Mouse (Mus musculus): Measurements from ENCODE around the gene Milr1. TPM values are rescaled to one million over a fixed set of nuclear protein-coding genes. Genes with fewer than 3 reads are reported as not detected.

Gene Milr1
- polyA plus RNA-seq (2015; fragmentation: Nextera tagmentation; extraction: Ambion mirVana): 0.46 and 3.5 TPM in 2 replicates

DNA sequence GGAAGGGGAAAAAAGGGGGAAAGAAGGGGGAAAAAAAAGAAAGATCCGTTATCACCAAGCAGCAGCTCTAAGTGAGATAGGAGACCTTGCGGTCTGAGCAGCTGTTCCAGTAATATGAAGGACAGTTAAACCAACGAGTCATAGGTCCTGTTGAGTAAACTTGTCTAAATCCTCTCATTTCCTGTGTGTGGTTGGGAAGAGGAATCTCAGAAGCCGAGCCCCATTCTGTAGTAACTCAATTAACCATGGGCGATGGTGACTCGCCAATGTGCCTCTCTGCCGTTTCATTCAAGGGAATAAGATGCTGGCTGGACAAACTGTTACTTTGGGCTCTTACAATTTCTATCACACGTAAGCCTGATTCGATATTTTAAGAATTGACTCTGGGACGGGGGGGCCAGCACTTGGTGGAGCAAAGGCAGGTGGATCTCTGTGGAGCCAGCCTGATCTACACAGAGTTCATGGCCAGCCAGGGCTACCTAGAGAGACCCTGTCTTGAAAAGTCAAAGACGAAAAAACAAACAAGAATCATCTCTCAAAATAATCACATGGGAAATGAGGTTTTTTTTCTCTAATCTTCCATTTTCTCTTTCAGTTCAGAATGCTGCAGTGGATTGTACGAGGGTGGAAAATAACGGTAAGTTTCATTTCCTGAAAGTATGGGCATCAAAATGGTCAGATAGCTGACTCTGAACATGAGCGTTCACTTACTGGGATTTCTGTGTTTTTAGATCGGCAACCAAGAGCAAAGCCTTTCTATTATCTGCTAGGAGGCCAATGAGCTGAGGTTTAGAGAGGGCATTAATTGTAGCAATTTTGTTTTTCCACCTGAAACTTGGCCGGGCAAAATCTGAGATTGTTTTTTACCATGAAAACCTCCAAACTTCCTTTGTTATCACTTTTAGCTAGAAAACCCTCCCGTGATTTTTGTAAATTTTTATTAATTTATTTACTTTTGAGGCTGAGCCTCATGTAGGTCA lies at the start of gene Milr1:
Milr1 (plus strand) TSS at position 188 of the 980 bp plus-strand sequence.
- H3K4me2 ChIP-seq: no peak within 1 kb of the TSS
- ATAC-seq (ENCODE audit: low FRiP score): no peak
- no peak within 1 kb of the TSS for H3K9ac ChIP-seq (replicated peaks)
- H3K9me3 ChIP-seq (replicated peaks): no peaks in the 10 kb centered on the region
- no peak within 1 kb of the TSS for H3K27ac ChIP-seq (replicated peaks)
- no peaks in the 10 kb centered on the region for H3K36me3 ChIP-seq
- 91% methylated on average over 17 of the region's 17 CpGs for WGBS
- no peaks in the 10 kb centered on the region for H3K4me1 ChIP-seq
- no peak within 1 kb of the TSS for H3K4me3 ChIP-seq (replicated peaks)
- no peaks in the 10 kb centered on the region for H3K27me3 ChIP-seq (replicated peaks)

DNA sequence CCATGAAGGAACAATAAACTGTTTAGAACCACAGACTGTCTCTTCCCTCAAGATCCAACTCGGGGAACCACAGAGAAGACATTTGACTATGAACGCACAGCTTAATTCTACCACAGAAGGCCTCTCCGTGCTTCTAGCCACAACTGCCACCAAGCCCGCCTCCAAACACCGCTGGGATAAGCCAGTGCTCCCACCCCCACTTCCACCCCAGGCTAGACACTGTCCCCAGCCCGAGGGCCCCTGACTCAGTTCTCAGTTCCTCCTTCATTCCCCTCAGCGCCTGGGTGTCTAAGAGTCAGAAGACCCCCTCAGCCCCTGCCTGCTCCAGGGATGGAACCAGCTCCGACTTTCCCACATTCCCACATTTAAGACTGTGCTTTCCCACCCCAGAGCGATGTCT lies 49.4 kb upstream of the Milr1 start:
- Histone ChIP-seq H3K27me3 (replicated peaks) (no peaks in the 10 kb centered on the region; the same call in 1 of the 2 replicates), H3K4me3 (replicated peaks) (no peak overlapping the region), H3K9ac (replicated peaks) (no peak overlapping the region), H3K27ac (replicated peaks) (no peak overlapping the region), H3K4me2 (no peak overlapping the region), H3K36me3 (no peaks in the 10 kb centered on the region), H3K9me3 (replicated peaks) (no peaks in the 10 kb centered on the region), H3K4me1 (no peaks in the 10 kb centered on the region)
- WGBS: 87% methylated on average over 9 of the region's 9 CpGs
- ATAC-seq (ENCODE audit: low FRiP score): no peak

DNA sequence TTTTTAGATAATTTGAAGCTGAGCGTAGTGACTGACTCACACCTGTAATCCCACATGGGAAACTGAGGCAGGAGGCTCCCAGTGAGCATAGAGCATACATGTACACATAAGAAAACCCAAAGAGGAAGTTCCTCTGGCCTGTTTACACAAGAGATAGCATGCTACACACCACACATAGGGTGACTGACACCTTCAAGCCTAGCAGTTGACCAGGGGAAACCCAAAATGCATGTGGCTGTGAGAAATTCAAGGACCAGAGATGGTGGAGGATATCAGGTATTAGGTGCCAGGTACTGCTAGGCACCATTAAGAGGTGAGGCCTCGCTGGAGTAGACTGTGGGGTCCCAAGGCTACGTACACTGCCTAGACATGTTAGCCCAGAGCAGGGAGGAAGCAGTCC lies 48.4 kb upstream of the Milr1 start:
- no peak overlapping the region for H3K9ac ChIP-seq (replicated peaks)
- H3K4me3 ChIP-seq (replicated peaks): no peak overlapping the region
- 85% methylated on average over 3 of the region's 3 CpGs for WGBS
- no peak overlapping the region for H3K4me2 ChIP-seq
- no peak for ATAC-seq (ENCODE audit: low FRiP score)
- no peaks in the 10 kb centered on the region; the same call in 1 of the 2 replicates for H3K27me3 ChIP-seq (replicated peaks)
- H3K27ac ChIP-seq (replicated peaks): no peak overlapping the region
- H3K4me1 ChIP-seq: no peaks in the 10 kb centered on the region
- no peaks in the 10 kb centered on the region for H3K9me3 ChIP-seq (replicated peaks)
- no peaks in the 10 kb centered on the region for H3K36me3 ChIP-seq

DNA sequence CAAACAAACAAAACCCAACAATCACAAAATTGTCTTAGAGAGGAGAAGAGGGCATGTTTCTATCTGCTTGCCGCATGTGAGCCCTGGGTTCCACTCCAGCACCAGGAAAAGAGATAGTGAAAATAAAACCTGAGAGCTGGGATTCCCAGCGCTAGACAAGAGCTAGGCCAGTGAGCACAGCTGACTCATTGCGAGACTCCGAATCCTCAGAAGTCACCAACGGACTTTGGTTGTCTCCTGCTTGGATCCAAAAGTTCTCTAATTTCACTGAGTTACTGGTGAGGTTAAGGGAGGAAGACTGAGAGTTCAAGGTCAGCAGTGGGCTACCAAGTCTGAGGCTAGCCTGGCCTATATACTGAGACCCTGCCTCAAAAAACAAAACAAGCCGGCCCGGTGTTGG lies 47.1 kb upstream of the Milr1 start:
- no peak overlapping the region for H3K9ac ChIP-seq (replicated peaks)
- H3K9me3 ChIP-seq (replicated peaks): no peaks in the 10 kb centered on the region
- H3K4me2 ChIP-seq: no peak overlapping the region
- H3K36me3 ChIP-seq: no peaks in the 10 kb centered on the region
- WGBS: 92% methylated on average over 7 of the region's 7 CpGs
- no peaks in the 10 kb centered on the region; the same call in 1 of the 2 replicates for H3K27me3 ChIP-seq (replicated peaks)
- H3K4me1 ChIP-seq: no peaks in the 10 kb centered on the region
- ATAC-seq (ENCODE audit: low FRiP score): no peak
- no peak overlapping the region for H3K4me3 ChIP-seq (replicated peaks)
- no peak overlapping the region for H3K27ac ChIP-seq (replicated peaks)

DNA sequence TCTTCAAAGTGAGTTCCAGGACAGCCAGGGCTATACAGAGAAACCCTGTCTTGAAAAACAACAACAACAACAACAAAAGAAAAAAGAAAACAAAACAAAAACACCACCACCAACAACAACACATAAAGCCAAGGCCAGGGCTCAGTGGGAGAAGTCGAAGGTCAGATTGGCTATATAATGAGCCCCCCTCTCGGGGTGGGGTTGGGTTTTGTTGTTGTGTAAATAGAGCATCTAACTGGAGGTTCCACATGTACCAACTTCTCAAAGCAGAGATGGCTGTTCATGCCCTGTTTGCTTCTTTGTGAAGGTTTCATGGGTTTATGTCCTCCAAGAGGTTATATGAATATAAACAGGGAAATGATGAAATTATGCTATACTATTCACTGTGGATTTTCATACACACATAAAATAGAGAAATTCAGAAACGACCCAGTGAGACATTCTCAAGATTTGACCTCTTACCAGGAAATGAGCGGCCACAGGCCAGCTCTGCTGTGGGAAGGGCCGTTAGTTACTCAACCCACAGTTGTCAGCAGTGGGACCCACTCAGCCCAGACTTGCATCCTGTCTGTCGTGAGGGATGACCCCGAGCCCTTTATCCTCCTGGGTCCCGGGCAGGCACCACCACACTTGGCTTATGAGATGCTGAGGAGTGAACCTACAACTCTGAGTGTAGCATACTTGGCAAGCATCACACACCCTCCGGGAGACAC lies 46.5 kb upstream of the Milr1 start:
- H3K9me3 ChIP-seq (replicated peaks): no peaks in the 10 kb centered on the region
- H3K36me3 ChIP-seq: no peaks in the 10 kb centered on the region
- no peak overlapping the region for H3K27ac ChIP-seq (replicated peaks)
- H3K4me1 ChIP-seq: peaks cover 3% of the 10 kb centered on the region
- no peak overlapping the region for H3K4me2 ChIP-seq
- WGBS: 75% methylated on average over 9 of the region's 9 CpGs
- H3K4me3 ChIP-seq (replicated peaks): no peak overlapping the region
- H3K9ac ChIP-seq (replicated peaks): no peak overlapping the region
- H3K27me3 ChIP-seq (replicated peaks): no peaks in the 10 kb centered on the region; the same call in 1 of the 2 replicates
- no peak for ATAC-seq (ENCODE audit: low FRiP score)

DNA sequence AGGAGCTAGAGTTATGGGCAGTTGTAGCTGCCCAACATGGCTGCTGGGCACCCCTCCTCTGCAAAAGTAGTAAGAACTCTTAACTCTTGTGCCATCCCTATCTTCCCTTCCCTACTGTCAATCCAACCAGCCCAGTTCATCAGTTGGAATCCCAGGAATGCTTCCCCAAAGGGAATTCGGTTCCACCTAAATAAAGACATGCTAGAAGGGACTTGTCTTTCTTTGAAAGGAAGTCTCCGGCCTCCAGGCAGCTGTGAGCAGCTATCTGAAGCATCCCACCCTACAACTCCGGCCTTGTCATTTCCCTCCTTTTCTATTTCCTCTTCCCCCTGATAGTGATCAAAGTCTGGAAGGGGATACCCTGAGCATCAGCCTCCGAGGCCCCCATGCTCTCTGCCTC lies 44.8 kb upstream of the Milr1 start:
- ATAC-seq (ENCODE audit: low FRiP score): no peak
- H3K27me3 ChIP-seq (replicated peaks): no peaks in the 10 kb centered on the region; the same call in 1 of the 2 replicates
- no peaks in the 10 kb centered on the region for H3K9me3 ChIP-seq (replicated peaks)

DNA sequence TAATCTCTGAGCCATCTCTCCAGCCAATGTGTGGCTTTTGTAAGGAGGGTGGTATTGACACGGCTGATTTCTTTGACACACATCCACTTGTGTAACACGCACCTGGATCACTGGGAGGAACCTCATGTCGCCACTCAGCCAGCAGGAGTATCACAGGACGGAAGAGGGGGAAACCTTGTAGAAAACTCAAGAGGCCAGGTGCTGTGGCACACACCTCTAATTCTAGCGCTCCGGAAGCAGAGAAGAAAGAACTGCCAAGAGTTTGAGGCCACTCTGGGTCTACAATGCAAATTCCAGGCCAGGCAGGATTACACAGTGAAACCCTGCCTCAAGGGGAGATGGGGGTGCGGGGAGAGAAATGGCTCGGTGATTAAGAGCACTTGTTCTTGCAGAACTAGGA lies 43.9 kb upstream of the Milr1 start:
- WGBS: 87% methylated on average over 8 of the region's 8 CpGs
- Histone ChIP-seq H3K9me3 (replicated peaks) (no peaks in the 10 kb centered on the region), H3K4me3 (replicated peaks) (no peak overlapping the region), H3K27ac (replicated peaks) (no peak overlapping the region), H3K4me2 (no peak overlapping the region), H3K36me3 (no peaks in the 10 kb centered on the region), H3K9ac (replicated peaks) (no peak overlapping the region), H3K27me3 (replicated peaks) (no peaks in the 10 kb centered on the region; the same call in 1 of the 2 replicates), H3K4me1 (peaks cover 6% of the 10 kb centered on the region)
- ATAC-seq (ENCODE audit: low FRiP score): no peak

More for the DNA sequence above, 44.8 kb upstream of the Milr1 start:
- no peaks in the 10 kb centered on the region for H3K36me3 ChIP-seq
- H3K4me1 ChIP-seq: peaks cover 6% of the 10 kb centered on the region
- 63% methylated on average over 4 of the region's 4 CpGs for WGBS
- no peak overlapping the region for H3K4me2 ChIP-seq
- H3K27ac ChIP-seq (replicated peaks): no peak overlapping the region
- no peak overlapping the region for H3K9ac ChIP-seq (replicated peaks)
- no peak overlapping the region for H3K4me3 ChIP-seq (replicated peaks)

DNA sequence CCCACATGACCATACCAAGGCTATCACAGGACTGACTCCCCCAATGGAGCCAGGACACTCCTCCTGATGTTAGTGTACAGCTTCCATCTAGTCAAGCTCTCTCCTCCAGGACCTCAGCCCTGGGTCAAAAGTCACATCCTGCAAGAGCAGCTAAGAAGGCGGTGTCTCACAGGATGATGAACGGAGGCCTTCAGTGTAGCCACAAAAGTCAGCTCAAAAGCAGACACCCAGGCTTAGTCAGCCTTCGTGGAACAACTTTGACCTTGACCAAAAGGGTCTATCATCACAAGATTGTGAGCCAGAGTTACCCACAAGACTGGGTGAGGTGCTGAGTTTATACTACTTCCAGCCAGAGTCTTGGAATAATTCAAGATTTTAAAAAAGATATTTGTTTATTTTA lies 43.2 kb upstream of the Milr1 start:
- Histone ChIP-seq H3K9me3 (replicated peaks) (no peaks in the 10 kb centered on the region), H3K9ac (replicated peaks) (no peak overlapping the region), H3K36me3 (no peaks in the 10 kb centered on the region), H3K4me2 (no peak overlapping the region), H3K4me1 (peaks cover 6% of the 10 kb centered on the region), H3K27ac (replicated peaks) (no peak overlapping the region), H3K4me3 (replicated peaks) (no peak overlapping the region), H3K27me3 (replicated peaks) (no peaks in the 10 kb centered on the region; the same call in 1 of the 2 replicates)
- WGBS: 77% methylated on average over 3 of the region's 3 CpGs
- no peak for ATAC-seq (ENCODE audit: low FRiP score)

DNA sequence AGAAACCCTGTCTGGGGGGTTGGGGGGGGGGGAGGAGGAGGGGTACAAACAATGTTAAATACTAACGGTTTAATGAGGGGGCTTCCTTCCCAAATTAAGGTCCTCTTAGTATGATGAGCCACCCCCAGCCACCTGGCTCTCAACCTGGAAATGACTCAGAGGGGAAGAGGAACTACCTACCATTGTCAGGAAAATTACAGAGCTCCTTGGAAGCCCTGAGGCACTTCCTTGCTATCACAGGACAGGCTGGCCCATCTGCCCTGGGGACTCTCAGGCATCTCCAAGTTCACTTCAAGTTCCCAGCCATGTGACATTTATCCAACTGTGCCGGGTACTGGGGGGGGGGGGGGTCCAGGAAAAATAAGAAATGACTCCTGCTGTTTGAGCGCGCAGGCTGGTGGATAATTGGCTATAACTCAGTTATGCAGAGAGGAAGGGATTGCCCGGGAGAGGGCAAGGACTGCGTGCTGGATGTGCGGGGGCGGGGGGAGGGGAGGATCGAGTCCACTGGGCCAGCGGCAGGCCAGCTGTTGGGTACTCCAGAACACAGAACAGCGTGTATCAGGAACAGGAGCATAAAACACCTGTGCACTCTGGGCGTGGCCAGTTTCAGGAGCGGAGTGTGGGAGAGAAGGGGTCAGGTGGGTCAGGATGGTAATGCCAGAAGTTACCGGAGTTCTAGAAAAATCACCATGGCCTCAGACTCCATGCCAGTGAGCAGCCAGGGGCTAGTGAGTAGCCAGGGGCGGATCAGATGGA lies 41.6 kb upstream of the Milr1 start:
- 34% methylated on average over 15 of the region's 15 CpGs for WGBS
- no peak overlapping the region for H3K4me3 ChIP-seq (replicated peaks)
- H3K27ac ChIP-seq (replicated peaks): no peak overlapping the region
- H3K9ac ChIP-seq (replicated peaks): no peak overlapping the region
- peaks cover 6% of the 10 kb centered on the region for H3K4me1 ChIP-seq
- peak overlapping the region; percentile 32 for H3K4me2 ChIP-seq
- no peaks in the 10 kb centered on the region for H3K36me3 ChIP-seq
- no peak for ATAC-seq (ENCODE audit: low FRiP score)
- no peaks in the 10 kb centered on the region; the same call in 1 of the 2 replicates for H3K27me3 ChIP-seq (replicated peaks)
- H3K9me3 ChIP-seq (replicated peaks): no peaks in the 10 kb centered on the region

DNA sequence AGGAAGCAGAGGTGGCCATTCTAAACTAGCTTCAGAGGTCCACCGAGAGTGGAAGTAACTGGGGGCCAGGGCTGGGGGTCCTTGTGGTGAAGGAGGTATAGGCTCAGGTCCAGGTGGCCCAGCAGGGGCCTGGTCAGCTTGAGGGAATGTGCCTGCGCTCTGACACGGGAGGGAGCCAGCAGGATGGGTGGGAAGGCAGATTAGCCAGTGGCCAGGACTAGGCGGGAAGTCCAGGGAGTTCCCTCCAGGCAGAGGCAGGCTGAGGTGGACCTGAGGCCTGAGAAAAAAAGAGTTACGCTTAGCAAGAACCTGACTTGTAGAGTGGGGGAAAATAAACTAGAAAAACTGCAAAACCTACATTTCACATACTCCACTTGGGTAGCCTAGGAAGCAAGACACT lies 40.2 kb upstream of the Milr1 start:
- Histone ChIP-seq H3K27me3 (replicated peaks) (no peaks in the 10 kb centered on the region; the same call in 1 of the 2 replicates), H3K4me2 (no peak overlapping the region), H3K27ac (replicated peaks) (no peak overlapping the region), H3K4me1 (peaks cover 6% of the 10 kb centered on the region), H3K9ac (replicated peaks) (no peak overlapping the region), H3K9me3 (replicated peaks) (no peaks in the 10 kb centered on the region), H3K4me3 (replicated peaks) (no peak overlapping the region), H3K36me3 (no peaks in the 10 kb centered on the region)
- ATAC-seq (ENCODE audit: low FRiP score): no peak
- WGBS: 73% methylated on average over 5 of the region's 5 CpGs

DNA sequence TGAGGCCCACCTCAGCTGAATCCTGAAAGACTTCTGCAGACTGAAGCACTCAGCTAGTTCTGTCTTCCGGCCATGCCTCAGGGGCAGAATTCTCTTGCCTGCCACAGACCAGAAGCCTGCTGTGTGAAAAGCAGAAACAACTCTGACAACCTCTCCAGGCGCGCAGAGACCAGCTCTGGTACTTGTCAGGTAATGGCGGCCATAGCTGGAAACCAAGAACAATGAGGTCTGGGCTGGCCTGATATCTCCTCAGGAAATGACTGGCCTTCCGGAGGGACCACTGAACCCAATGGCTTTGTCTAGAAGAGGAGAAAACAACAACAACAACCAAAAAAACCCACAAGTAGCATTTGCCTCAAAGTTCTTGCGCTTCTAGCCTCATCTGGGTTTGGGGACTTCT lies 36.0 kb upstream of the Milr1 start:
- Histone ChIP-seq H3K27ac (replicated peaks) (no peak overlapping the region), H3K36me3 (no peaks in the 10 kb centered on the region), H3K9me3 (replicated peaks) (no peaks in the 10 kb centered on the region), H3K4me3 (replicated peaks) (no peak overlapping the region; the same call in 1 of the 2 replicates), H3K4me2 (no peak overlapping the region), H3K9ac (replicated peaks) (no peak overlapping the region), H3K27me3 (replicated peaks) (no peaks in the 10 kb centered on the region), H3K4me1 (no peaks in the 10 kb centered on the region)
- no peak for ATAC-seq (ENCODE audit: low FRiP score)
- WGBS: 88% methylated on average over 6 of the region's 6 CpGs

Measured in neural tube, embryonic 15.5 days (tissue).